26 mouse cellular contexts compared by ENCODE assay signal in the genomic region with DNA sequence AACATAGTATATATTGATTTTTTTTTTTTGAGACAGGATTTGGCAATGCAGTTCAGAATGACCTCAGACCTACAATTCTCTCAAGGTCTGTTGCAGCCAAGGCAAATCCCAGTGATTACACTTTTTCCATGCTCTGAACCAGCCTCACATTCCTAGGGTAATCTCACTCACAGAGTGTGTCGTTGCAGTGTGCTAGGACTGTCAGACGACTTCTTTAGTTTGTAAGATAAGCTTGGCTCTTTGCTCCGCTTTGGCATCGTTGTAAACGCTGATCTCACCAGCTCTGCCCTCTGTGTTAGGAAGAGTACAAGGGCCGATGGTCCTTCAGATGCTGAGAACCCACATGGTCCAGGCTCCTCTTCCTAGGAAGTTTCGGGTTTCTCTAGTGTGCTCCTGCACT. TPM values are rescaled to one million over a fixed set of nuclear protein-coding genes. Genes with fewer than 3 reads are reported as not detected.
DNase-seq lines count a peak whose midpoint lies in the region; ATAC-seq and TF ChIP-seq lines count a peak whose summit lies in the region.
"Had no signal": no experiment of that assay in that cellular context is flagged by ENCODE, and none has a peak within 500 bp of the region (broad histone marks: within the 10 kb centered on the region; RNA-seq: fewer than 3 reads in every experiment).

No protein-coding gene starts in this region.

- H3K9ac ChIP-seq in embryonic facial prominence, embryonic 14.5 days (ENCODE audit: low read depth, low read length), result no peak overlapping the region
- no peak overlapping the region for H3K9ac ChIP-seq in heart, embryonic 16.5 days (ENCODE audit: low read length)
- peak overlapping the region; percentile 20; the same call in 1 of the 2 replicates for H3K9ac ChIP-seq in liver, adult 2 months (ENCODE audit: low read depth, low read length)
- H3K9ac ChIP-seq in liver, embryonic 12.5 days, result no peak overlapping the region
- H3K9ac ChIP-seq: embryonic facial prominence, embryonic 15.5 days; forebrain, embryonic 13.5 days; hindbrain, embryonic 15.5 days; kidney, embryonic 15.5 days; limb, embryonic 12.5 days; liver, embryonic 14.5 days; lung, embryonic 14.5 days; midbrain, embryonic 13.5 days had no signal

- TF ChIP-seq CTCF in liver, adult 2 months (IDR thresholded peaks at IDR 0.05; ENCODE audit: low read depth, low read length), result no peak

- H3K36me3 ChIP-seq in embryonic facial prominence, embryonic 14.5 days (ENCODE audit: control insufficient read depth, insufficient read depth, low read length), result peaks cover 5% of the 10 kb centered on the region
- H3K36me3 ChIP-seq in embryonic facial prominence, embryonic 10.5 days (replicated peaks), result peaks cover 31% of the 10 kb centered on the region
- H3K36me3 ChIP-seq in heart, embryonic 16.5 days (ENCODE audit: control insufficient read depth, insufficient read depth), result no peaks in the 10 kb centered on the region
- H3K36me3 ChIP-seq in liver, adult 2 months (ENCODE audit: control insufficient read depth, insufficient read depth, low read length), result no peaks in the 10 kb centered on the region
- peaks cover 3% of the 10 kb centered on the region; the same call in 1 of the 2 replicates for H3K36me3 ChIP-seq in liver, embryonic 12.5 days
- H3K36me3 ChIP-seq in macrophage (ENCODE audit: inconsistent target), result no peaks in the 10 kb centered on the region

- no peak for ATAC-seq in embryonic facial prominence, embryonic 14.5 days (ENCODE audit: low read depth)
- 0 out of 2 replicates have a peak, but pooled peaks have one; percentile 52 for ATAC-seq in heart, embryonic 16.5 days (replicated peaks; ENCODE audit: extremely low read depth, insufficient read depth, low FRiP score)
- no peak for ATAC-seq in liver, embryonic 12.5 days
- ATAC-seq: forebrain, embryonic 13.5 days; midbrain, embryonic 13.5 days had no signal

- no peak overlapping the region for H3K4me3 ChIP-seq in embryonic facial prominence, embryonic 14.5 days (ENCODE audit: low read depth, low read length)
- no peak overlapping the region for H3K4me3 ChIP-seq in embryonic facial prominence, embryonic 10.5 days
- H3K4me3 ChIP-seq in heart, embryonic 16.5 days (ENCODE audit: low read length), result no peak overlapping the region
- H3K4me3 ChIP-seq in liver, adult 2 months (ENCODE audit: insufficient read depth, low read depth, low read length), result no peak overlapping the region
- H3K4me3 ChIP-seq in liver, embryonic 12.5 days, result no peak overlapping the region
- no peak overlapping the region for H3K4me3 ChIP-seq in macrophage (ENCODE audit: inconsistent target)
- H3K4me3 ChIP-seq: embryonic facial prominence, embryonic 15.5 days; forebrain, embryonic 13.5 days; hindbrain, embryonic 10.5 days; hindbrain, embryonic 15.5 days; kidney, embryonic 15.5 days; limb, embryonic 12.5 days; megakaryocyte, embryonic 14.5 days; midbrain, embryonic 13.5 days had no signal

- DNase-seq in embryonic facial prominence, embryonic 14.5 days (ENCODE audit: low spot score), result peak; percentile 29
- no peak for DNase-seq in embryonic facial prominence, embryonic 10.5 days (ENCODE audit: low spot score)
- DNase-seq in heart, postnatal 25 days (ENCODE audit: low spot score), result no peak
- peak; percentile 93 for DNase-seq in liver, adult 2 months (ENCODE audit: extremely low read depth, low read depth, low spot score)
- DNase-seq: adrenal gland, postnatal 14 days; cerebellum, adult 18-20 months; cerebellum, postnatal 10 days; gastrocnemius, postnatal 10 days; kidney, adult 18-20 months; kidney, postnatal 25 days; lung, embryonic 14.5 days; right cerebral cortex, postnatal 14 days; thymus, postnatal 4 days had no signal

- no peak overlapping the region for H3K4me2 ChIP-seq in embryonic facial prominence, embryonic 14.5 days (ENCODE audit: low read depth, low read length)
- no peak overlapping the region for H3K4me2 ChIP-seq in heart, embryonic 16.5 days (ENCODE audit: low read depth, low read length)
- H3K4me2 ChIP-seq in liver, embryonic 12.5 days, result no peak overlapping the region
- H3K4me2 ChIP-seq: embryonic facial prominence, embryonic 15.5 days; forebrain, embryonic 13.5 days; hindbrain, embryonic 15.5 days; kidney, embryonic 15.5 days; limb, embryonic 12.5 days; lung, embryonic 14.5 days; midbrain, embryonic 13.5 days had no signal

- WGBS in embryonic facial prominence, embryonic 14.5 days, result 69% methylated on average over 7 of the region's 7 CpGs
- WGBS in embryonic facial prominence, embryonic 10.5 days, result 85% methylated on average over 7 of the region's 7 CpGs
- 29% methylated on average over 7 of the region's 7 CpGs for WGBS in heart, embryonic 16.5 days
- 17% methylated on average over 7 of the region's 7 CpGs for WGBS in liver, adult 2 months
- 56% methylated on average over 7 of the region's 7 CpGs for WGBS in liver, embryonic 12.5 days (ENCODE audit: insufficient replicate concordance)
- 95% methylated on average over 7 of the region's 7 CpGs for whole genome bisulfite sequencing in macrophage (ENCODE audit: missing documents)

- no peaks in the 10 kb centered on the region for H3K4me1 ChIP-seq in embryonic facial prominence, embryonic 14.5 days (ENCODE audit: control insufficient read depth, insufficient read depth, low read length)
- H3K4me1 ChIP-seq in embryonic facial prominence, embryonic 10.5 days, result no peaks in the 10 kb centered on the region
- peaks cover 15% of the 10 kb centered on the region for H3K4me1 ChIP-seq in heart, embryonic 16.5 days (ENCODE audit: control insufficient read depth, insufficient read depth, low read length)
- peaks cover 28% of the 10 kb centered on the region for H3K4me1 ChIP-seq in liver, adult 2 months (ENCODE audit: control insufficient read depth, insufficient read depth, low read length)
- peaks cover 22% of the 10 kb centered on the region for H3K4me1 ChIP-seq in liver, embryonic 12.5 days
- H3K4me1 ChIP-seq: embryonic facial prominence, embryonic 15.5 days; forebrain, embryonic 13.5 days; limb, embryonic 12.5 days; midbrain, embryonic 13.5 days had no signal

- no peaks in the 10 kb centered on the region for H3K9me3 ChIP-seq in embryonic facial prominence, embryonic 14.5 days (ENCODE audit: control insufficient read depth, low read length)
- H3K9me3 ChIP-seq in embryonic facial prominence, embryonic 10.5 days, result no peaks in the 10 kb centered on the region
- no peaks in the 10 kb centered on the region for H3K9me3 ChIP-seq in heart, embryonic 16.5 days (replicated peaks; ENCODE audit: control insufficient read depth, low read length)
- H3K9me3 ChIP-seq in liver, embryonic 12.5 days (replicated peaks), result no peaks in the 10 kb centered on the region
- H3K9me3 ChIP-seq: embryonic facial prominence, embryonic 15.5 days; forebrain, embryonic 13.5 days; G1E; hindbrain, embryonic 10.5 days; hindbrain, embryonic 15.5 days; kidney, embryonic 15.5 days; limb, embryonic 12.5 days; megakaryocyte, embryonic 14.5 days; midbrain, embryonic 13.5 days had no signal

- no peak overlapping the region for H3K27ac ChIP-seq in embryonic facial prominence, embryonic 14.5 days (replicated peaks; ENCODE audit: low read depth, low read length)
- H3K27ac ChIP-seq in embryonic facial prominence, embryonic 10.5 days (replicated peaks), result no peak overlapping the region
- H3K27ac ChIP-seq in heart, embryonic 16.5 days (ENCODE audit: low read length), result peak overlapping the region; percentile 42; the same call in 1 of the 2 replicates
- H3K27ac ChIP-seq in liver, adult 2 months (replicated peaks; ENCODE audit: insufficient read depth, low read depth, low read length), result peak overlapping the region; percentile 20
- no peak overlapping the region for H3K27ac ChIP-seq in liver, embryonic 12.5 days
- peak overlapping the region; percentile 100 for H3K27ac ChIP-seq in macrophage
- H3K27ac ChIP-seq: embryonic facial prominence, embryonic 15.5 days; forebrain, embryonic 13.5 days; hindbrain, embryonic 10.5 days; hindbrain, embryonic 15.5 days; kidney, embryonic 15.5 days; limb, embryonic 12.5 days; liver, embryonic 14.5 days; midbrain, embryonic 13.5 days had no signal

- intact Hi-C loops in heart, postnatal 25 days (cut with DNase I), result loop anchor here (5.0 kb wide), 1 partner anchor 79 kb away; the partner anchor contains the start of gene Rnf130

- no peak for TF ChIP-seq POLR2A in liver, adult 2 months (IDR thresholded peaks at IDR 0.05; ENCODE audit: extremely low read depth, insufficient read depth, low read length)

- H3K27me3 ChIP-seq in embryonic facial prominence, embryonic 14.5 days (replicated peaks; ENCODE audit: control insufficient read depth, insufficient read depth, low read length), result no peaks in the 10 kb centered on the region
- no peaks in the 10 kb centered on the region for H3K27me3 ChIP-seq in embryonic facial prominence, embryonic 10.5 days (replicated peaks; ENCODE audit: low read depth, poor library complexity, severe bottlenecking)
- H3K27me3 ChIP-seq in heart, embryonic 16.5 days (ENCODE audit: control insufficient read depth, insufficient read depth, low read length), result no peaks in the 10 kb centered on the region
- H3K27me3 ChIP-seq in liver, adult 2 months (ENCODE audit: control insufficient read depth, insufficient read depth, low read length), result no peaks in the 10 kb centered on the region
- no peaks in the 10 kb centered on the region for H3K27me3 ChIP-seq in liver, embryonic 12.5 days (replicated peaks)
- H3K27me3 ChIP-seq: embryonic facial prominence, embryonic 15.5 days; forebrain, embryonic 13.5 days; hindbrain, embryonic 15.5 days; kidney, embryonic 15.5 days; limb, embryonic 12.5 days; megakaryocyte, embryonic 14.5 days; midbrain, embryonic 13.5 days had no signal

- no peaks in the 10 kb centered on the region; the same call in 1 of the 2 replicates for H3K79me2 ChIP-seq in liver, adult 2 months (ENCODE audit: control insufficient read depth, insufficient read depth, low read length)
- peaks cover 39% of the 10 kb centered on the region; the same call in 1 of the 2 replicates for H3K79me2 ChIP-seq in macrophage (ENCODE audit: inconsistent target)

RNA-seq across cellular contexts. Expression of gene Tbc1d9b, which starts 25.2 kb away (rescaled TPM):
- 40.1 and 44.0 TPM in 2 replicates for polyA plus RNA-seq in embryonic facial prominence, embryonic 14.5 days (2014; fragmentation: Nextera tagmentation; extraction: Ambion mirVana)
- 35.7 and 36.9 TPM in 2 replicates for polyA plus RNA-seq in embryonic facial prominence, embryonic 10.5 days (2016; fragmentation: Nextera tagmentation; extraction: Ambion mirVana)
- polyA plus RNA-seq in heart, embryonic 16.5 days (2015; fragmentation: Nextera tagmentation; extraction: Ambion mirVana), result 34.0 and 34.1 TPM in 2 replicates
- total RNA-seq in heart, postnatal 25 days (2021), result 10 to 100 TPM; 42.9 to 43.9 TPM
- 19.5 and 26.2 TPM in 2 replicates for total RNA-seq in liver, adult 2 months (2014; rRNA removed)
- 29.8 and 30.5 TPM in 2 replicates for polyA plus RNA-seq in liver, adult 2 months (2012; rRNA removed)
- 20.2 and 20.3 TPM in 2 replicates for polyA plus RNA-seq in liver, embryonic 12.5 days (2016; fragmentation: Nextera tagmentation; extraction: Ambion mirVana)
- total RNA-seq in macrophage (2018; cell fraction: chromatin; rRNA removed), result 100 to 1,000 TPM in 25 of 26 experiments, 10 to 100 TPM in 1; 83.8 to 354 (median 145) TPM
- total RNA-seq in macrophage (2018; cell fraction: cytosol; rRNA removed), result 10 to 100 TPM; 46.4 to 82.4 (median 64.2) TPM
- total RNA-seq in macrophage (2018; cell fraction: nucleus; rRNA removed), result 100 to 1,000 TPM in 17 of 26 experiments, 10 to 100 TPM in 9; 81.7 to 154 (median 106) TPM
- polyA plus RNA-seq in macrophage (2018), result 44.0 to 64.7 TPM (median 64.2 TPM) in 3 replicates

Comparison
In these comparisons a context has a peak if more than half of its experiments do, and no peak if none do; other contexts are left out.
1. DNase-seq: peak in embryonic facial prominence, embryonic 14.5 days (single experiment) and liver, adult 2 months (single experiment); none in embryonic facial prominence, embryonic 10.5 days (single experiment) and heart, postnatal 25 days (single experiment).
2. H3K27ac ChIP-seq: peak in heart, embryonic 16.5 days (single experiment), liver, adult 2 months (single experiment) and macrophage (single experiment); none in embryonic facial prominence, embryonic 14.5 days (single experiment), embryonic facial prominence, embryonic 10.5 days (single experiment) and liver, embryonic 12.5 days (single experiment).